Mouse (Mus musculus): Measurements from ENCODE around the gene Slamf7.

Gene Slamf7

DNA sequence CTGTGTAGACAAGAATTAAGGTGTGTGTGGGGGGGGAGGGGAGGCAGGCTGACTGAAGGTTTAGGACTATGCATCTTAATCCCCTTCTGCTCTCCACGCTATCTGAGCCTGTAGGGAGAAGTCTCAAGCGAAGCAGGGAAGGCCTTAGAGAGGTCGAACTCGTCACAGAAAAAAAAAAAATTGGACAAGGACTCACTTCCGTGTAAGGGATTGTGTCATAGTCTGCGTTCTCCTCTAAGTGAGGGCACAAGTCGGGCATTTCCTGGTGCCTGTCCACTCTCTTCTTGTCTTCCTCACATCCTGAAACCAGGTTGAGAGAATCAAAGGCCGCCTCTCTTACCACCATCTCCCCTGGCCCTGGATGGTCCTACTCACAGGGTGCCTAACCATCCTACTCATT is 15.7 kb downstream of the Slamf7 start:
- DNase-seq (ENCODE audit: low spot score), result no peak

DNA sequence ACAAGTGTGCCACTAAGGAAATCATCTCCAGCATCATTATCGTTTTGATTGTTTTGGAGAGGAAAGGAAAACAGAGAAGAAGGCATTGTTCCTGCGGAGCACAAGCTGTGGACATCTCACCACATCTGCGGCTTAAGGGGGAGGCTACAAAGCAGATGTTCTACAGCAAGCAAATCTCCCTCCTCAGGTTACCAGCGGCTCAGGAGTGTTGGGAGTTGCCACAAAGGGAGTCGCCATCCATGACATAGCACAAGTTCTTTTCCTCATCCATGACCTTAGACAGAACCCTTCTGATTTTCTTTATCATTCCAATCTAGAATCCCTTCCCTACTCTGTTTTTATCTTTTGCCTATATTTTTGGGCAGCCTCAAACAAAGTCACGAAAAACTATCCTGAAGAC is 17.1 kb downstream of the Slamf7 start:
- DNase-seq (ENCODE audit: low spot score), result no peak

DNA sequence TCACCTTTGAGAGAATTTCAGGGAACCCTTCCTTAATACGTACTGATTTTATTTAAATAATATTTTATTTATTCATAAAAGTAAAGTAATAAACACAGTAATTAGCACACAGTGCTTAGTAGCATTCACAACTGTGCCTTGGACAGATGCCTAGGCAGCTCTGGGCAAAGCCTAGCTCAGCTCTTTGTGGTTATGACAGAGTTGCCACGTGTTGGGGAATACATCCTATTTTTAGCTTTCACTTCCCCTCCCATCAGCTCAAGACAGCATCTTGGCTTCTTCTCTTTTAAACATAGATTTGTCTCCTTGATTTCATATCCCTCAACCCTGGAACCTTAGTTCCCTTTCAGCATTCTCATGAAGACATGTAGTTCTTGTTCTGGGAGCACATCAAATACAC is 21.4 kb downstream of the Slamf7 start:
- no peak for DNase-seq (ENCODE audit: low spot score)

DNA sequence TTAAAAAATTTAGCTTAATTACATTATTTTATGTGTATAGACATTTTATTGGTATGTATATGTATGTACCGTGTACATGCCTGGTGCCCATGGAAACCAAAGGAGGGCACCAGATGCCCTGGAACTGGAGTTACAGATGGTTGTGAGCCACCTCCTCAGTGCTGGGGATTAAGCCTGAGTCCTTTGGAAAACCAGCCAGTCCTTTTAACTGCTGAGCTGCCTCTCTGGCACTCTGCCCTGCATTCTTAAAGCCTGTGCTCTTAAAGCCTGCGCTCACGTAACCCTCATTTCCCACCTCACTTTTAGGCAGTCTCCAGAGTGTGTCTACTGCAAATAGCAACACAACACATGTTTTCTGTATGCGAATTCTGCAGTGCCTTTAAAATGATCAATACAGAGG is 21.9 kb downstream of the Slamf7 start:
- no peak for DNase-seq (ENCODE audit: low spot score)

DNA sequence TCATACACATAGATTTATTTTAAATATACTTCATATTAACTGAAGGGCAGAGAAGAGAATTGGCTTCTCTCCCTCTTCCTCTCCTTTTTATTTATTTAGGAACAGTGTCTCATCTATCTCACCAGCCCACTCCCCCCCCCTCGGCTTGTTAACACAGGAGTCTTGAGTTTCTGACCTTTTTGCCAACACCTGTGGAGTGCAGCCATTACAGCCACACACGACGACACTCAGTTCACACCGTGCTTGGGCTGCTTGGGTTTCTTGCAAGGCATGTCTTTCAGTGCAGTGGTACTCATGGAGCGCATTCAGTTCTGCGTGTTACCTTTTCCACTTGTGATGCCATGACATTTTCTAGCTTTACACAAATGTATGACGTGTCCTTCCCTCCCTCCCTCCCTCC is 22.8 kb downstream of the Slamf7 start:
- no peak for DNase-seq (ENCODE audit: low spot score)

DNA sequence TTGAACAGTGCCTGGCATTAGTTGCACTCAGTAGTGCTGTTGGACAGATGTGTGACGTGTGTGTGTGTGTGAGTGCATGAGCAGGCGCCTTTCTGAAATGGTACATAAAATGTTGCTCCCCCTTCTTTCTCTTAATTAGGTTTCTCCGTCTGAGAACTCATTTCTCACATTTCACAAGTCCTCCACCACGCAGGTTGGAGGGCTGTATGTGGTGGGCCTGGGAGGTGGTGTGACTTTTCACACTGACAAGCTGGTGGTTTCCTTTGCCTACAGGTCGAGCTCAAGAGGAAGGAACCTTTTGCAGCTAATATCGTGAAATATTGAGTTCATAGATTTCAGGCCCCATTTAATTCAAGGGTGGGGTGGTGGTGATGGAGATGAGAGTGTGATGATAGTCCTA is 23.7 kb downstream of the Slamf7 start:
- DNase-seq (ENCODE audit: low spot score), result no peak

DNA sequence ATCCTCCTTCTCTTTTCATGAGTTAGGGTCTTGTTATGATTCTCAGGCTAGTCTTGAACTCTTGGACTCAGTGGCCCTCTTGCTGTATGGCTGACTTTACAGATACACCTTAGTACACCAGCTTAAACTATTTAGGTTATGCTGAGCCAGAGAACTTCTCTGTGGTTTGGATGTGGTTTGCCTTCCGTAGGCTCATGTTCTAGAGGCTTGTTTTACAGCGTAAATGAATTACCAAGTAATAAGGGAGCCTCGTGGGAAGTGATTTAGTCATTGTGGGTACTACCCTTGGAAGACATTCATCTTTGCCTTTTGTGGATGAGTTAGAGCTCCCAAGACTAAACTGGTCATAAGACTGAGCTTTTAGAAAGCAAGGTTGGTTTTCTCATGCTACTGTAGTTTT is 25.0 kb downstream of the Slamf7 start:
- DNase-seq (ENCODE audit: low spot score), result no peak

DNA sequence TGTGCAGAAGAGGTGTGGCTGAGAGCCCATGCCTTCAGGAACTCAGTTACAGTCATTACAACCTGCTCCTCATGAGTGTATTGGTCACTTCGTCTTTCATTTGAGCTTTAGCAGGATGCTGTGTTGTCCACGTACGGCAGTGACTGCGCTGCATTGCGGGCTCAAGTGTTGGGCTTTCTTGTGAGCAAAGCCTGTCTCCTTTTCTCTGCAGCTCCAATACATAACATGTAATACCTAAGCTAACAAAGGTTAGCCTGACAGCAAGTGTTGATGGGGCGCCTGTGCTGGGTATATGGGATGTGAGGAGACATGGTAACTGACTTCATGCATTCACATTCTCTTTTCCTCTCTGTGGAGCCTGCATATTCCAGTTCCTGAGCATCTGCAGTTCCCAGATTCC is 32.7 kb downstream of the Slamf7 start:
- no peak for DNase-seq (ENCODE audit: low spot score)

DNA sequence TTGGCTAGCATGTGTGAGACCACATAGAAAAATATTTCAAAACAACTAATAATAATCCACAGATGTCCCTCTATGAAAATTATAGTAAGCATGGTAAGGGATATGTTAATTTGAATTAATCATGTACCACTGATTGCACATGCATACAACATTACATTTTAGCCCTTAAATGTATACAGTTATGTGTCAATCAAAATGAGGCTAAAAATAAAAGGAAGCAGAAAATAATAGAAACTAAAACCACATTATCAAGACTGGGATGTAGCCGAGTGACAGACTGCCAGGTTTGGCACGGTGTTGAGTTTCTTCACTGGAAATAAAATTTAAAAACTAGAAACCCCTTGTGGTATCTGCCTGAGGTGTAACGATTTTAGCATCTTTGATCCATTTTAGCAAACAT is 33.2 kb downstream of the Slamf7 start:
- no peak for DNase-seq (ENCODE audit: low spot score)

DNA sequence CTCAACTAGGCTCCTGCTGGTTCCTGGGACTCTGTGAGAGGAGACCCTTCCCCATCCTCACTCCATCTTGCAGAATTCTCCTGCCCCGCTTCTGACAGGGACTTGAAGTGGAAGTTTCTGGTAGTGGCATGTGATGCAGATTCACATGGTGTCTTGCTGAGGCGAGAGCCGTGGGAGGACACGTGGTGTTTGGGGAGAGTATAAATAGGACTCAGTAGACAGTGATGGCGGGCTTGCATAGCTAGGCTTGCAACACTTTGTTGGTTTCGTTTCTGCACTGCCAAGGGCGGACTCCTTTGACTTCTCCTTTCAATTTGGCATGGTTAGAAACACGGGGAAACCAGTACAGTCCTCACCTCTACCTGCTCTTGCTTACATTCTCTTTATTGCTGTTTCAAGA is 33.8 kb downstream of the Slamf7 start:
- DNase-seq (ENCODE audit: low spot score), result no peak

DNA sequence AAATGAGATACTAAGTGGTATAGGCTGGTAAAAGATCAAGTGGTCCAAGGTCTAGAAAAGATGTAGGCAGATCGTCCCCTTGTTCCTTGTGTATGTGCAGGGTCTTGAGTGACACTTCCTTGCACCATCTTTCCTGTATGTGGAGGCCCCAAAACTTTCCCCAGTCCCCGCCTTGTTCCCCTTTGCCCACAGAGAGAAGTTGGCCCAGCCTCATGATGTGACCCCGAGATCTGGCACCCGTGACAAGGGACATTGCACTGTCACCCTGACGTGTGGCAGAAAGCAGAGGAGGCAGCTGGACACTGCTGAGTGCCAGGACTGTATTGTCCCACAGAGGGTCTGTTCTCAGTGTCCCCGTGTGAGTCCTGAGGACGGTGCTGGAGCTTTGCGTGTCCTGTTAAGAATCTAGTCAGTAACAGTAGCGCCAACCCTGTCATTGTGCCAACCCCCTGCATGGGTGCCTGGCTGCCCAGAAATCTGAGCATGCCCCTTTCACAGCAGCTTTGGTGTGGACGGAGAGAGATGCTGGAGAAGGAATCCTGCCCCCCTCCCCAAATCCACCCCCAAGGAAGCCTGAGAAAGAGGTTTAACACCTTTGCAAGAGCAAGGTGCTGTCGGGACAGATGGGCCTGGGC is 35.8 kb downstream of the Slamf7 start:
- DNase-seq (ENCODE audit: low spot score), result no peak

DNA sequence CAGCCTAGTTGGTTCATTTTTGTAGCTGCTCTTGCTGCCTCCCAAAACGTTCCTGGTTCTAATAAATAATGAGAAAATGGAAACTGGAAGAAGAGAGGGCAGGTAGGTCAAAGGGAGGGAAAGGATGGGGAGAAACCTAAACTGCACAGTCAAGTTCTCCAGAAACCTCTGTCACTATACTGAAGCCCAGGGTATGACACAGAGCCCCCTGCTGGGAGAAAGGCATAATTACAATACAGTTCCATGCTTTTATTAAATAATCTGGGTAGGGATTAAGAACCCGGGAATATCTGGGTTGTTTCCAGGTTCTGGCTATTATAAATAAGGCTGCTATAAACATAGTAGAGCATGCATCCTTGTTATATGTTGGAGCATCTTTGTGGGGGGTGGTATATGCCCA is 38.9 kb downstream of the Slamf7 start:
- no peak for DNase-seq (ENCODE audit: low spot score)

DNA sequence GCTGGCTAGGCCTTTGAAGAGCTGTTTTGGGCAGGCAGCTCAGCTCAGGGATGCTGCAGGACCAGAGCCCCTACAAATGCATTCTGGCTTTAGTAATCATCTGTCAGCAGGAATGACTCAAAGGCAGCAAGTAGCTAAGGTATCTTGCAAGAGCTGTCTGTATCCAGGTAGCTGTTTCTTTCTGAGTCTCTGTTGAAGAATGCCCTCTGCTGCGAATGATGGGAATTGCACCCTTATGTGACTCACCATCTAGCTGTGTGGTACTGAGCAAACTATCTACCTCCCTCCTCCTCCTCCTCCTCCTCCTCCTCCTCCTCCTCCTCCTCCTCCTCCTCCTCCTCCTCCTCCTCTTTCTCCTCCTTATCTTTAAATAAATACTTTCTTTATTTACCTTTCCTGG is 42.1 kb downstream of the Slamf7 start:
- DNase-seq (ENCODE audit: low spot score), result no peak

DNA sequence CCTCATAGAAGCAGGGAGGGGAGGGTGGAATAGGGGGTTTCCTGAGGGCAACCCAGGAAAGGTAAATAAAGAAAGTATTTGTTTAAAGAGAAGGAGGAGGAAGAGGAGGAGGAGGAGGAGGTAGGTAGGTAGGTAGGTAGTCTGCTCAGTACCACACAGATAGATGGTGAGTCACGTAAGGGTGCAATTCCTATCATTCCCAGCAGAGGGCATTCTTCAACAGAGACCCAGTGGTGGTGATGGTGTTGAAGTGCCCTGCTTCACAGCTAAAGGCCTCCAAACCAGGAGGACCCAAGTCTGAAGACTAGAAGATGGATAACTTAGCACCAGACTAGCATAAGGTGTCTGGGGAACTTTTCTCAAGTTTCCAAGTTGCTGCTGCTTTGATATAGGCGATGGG is 42.8 kb downstream of the Slamf7 start:
- DNase-seq (ENCODE audit: low spot score), result no peak

DNA sequence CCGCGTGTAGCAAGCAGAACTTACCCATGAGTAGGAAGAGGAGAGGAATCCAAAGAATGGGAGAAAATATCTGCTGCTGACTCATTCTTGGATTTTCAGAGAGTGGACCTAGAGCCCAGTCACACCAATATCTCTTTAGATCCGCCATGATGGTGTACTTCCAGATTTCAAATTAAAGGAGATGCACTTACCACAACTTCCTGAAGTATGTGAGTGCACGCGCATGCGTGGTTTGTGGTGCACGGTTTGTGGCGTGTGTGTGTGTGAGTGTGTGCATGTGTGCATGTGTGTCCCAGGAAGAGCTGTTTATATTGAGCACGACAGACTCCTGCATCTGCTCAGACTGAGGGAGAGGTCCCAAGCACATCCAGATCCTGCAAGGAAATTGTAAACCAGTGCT is 45.7 kb downstream of the Slamf7 start, which contains the start of gene Ly9:
Ly9 (minus strand) TSS at position 235 of the 400 bp plus-strand sequence.
- no peak for DNase-seq (ENCODE audit: low spot score)

DNA sequence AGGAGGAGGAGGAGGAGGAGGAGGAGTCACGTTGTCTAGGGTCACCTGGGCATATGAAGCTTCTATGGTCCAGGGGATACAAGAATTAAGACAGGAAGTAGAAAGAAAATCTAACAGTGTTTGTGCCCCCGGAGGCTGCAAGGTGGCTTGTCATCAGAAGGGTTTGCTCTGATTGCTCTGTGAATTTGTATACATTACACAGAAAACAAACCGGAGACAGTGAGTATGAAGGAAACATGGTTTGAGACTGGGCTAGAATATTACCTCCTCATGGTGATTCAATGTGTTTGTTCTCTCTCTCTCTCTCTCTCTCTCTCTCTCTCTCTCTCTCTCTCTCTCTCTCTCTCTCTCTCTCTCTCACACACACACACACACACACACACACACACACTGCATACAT is 46.2 kb downstream of the Slamf7 start:
- no peak for DNase-seq (ENCODE audit: low spot score)

DNA sequence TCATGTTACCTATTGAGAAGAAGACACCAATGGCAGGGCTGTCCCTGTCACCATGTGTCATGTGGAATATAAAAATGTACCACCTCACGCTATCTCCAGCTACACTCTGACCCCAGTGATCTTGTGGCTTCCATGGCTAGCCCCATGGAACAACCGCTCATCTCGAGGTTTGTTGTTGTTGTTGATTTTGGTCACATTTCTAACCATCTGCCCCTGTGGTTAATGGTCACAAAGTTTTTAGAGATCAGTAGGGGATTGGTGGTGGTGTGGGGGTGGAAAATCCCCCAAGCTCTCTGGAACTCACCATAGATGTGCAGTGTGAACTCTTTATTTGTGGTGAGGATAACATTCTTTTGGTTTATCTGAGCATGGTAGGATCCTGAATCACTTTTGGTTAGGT is 48.1 kb downstream of the Slamf7 start:
- DNase-seq (ENCODE audit: low spot score), result no peak

DNA sequence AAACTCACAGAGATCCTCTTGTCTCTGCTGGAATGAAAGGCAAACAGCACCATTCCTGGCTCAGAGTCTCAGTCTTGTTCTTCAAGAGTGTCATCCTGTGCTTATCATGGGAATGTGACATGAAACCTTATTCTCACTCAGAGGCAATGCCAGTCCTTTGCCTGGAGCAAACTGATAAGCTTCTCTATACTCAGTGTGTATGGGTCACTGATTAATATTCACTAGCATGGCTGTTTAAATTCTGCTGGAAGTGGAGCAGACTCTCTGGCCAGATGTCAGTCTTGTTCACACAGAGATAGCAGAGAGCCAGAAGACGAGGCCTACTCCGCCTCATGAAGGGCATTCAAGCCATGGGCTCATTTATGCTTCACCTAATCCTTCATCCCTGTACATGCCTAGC is 68.3 kb downstream of the Slamf7 start:
- DNase-seq (ENCODE audit: low spot score), result no peak
